Mouse (Mus musculus) c-Kit-positive CD71-negative TER-119-negative erythroid progenitor cells, embryonic 14.5 days (primary cell): ENCODE results near the gene Dse.
A peak's percentile ranks its signal among the peaks of the same experiment; 100 is the strongest.

Source experiments
- DNase-seq: peaks from one replicate; pipeline ENCODE4 v3.0.0-alpha.2; 2013; ENCODE audit warnings: low read depth

Gene Dse

DNA sequence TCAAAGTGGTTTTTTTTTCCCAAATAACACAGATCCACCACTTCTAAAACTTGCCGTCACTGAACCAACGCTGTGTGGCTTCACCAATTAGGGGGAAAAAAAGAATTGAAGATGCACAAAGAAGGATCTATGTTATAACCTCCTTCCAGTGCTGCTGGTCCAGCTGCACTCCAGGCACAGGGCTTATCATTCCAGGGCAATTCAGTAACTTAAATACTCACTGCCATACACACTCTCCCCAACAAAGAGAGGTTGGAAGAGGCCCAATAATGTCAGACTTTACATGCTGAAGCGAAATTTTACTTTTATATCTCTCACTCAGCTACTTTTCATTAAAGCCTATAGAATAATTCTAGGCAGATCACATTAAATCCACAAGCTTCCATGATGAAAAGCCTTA, 8.9 kb downstream of the Dse start:
- DNase-seq = no peak

DNA sequence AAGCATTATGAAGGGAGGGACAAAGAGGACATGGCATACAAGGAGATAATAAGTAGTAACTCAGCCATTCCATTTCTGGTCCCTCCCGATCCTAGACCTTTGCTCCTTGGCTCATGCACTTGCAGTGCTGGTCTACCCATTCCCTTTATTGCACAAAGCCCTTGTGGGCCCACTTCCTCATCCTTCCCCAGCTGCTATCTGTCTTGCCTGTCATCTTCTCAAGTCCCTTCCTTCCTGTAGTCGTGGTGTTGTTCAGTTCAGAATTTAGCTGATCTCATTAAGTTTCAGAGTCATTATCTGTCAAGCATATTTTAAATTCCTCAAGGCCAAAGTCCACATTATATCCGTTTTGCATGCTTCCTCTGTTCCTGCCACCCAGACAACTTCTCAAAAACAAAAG, 9.5 kb downstream of the Dse start:
- no peak for DNase-seq

DNA sequence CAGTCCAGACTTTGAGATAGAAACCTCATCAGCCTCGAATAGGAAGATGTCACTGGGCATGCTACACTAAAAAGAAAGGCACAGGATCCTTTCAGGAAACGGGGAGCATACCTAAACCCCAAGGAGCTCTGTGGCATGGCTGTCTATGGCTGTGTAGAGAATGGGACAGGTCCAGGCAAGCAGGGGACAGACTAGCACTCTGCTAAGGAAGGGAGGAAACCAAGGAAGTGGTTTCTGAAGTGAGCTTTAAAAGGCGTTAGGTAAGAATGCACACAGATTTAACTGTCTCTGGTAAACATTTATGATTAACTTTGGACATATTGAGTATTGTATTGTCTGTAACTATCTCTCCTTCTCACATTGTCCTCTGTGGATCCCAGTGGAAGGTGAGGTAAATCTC, 10.2 kb downstream of the Dse start:
- no peak for DNase-seq

DNA sequence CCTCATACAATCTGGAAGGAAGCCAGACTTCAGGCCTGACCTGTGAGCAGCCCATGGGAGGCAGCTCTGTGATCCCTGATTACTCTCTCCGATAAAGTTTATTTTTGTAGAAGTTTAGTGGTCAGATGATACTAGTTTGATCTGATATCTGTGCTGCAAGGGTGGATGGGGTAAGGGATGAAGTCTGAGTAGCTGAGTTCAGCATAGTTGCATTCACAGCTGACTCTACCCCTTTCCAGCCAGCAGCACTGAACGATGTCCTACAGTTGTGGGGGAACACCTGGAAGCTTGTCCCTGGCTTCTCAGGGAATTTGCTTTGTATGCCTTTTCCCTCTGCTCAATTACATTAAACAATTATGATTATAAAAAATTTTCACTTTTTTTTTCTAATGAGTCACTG, 12.6 kb downstream of the Dse start:
- no peak for DNase-seq

DNA sequence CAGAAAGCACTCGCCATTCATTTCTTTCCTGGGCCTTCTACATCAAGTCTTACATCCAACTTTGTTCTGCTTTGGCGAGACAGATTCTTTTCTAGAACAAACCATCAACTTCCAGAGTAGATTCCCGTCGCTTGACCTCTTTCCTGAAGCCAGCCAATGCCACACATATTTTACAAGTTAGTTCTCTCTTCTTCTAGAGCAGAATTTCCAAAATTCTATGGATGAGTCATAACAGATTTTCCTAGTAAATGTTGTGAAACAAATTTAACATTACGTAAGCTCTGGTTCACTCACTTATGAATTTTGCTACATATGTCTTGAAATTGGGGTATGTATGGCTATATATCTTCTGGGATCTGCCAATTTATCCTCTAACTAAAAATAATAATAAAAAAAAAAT, 13.0 kb downstream of the Dse start:
- no peak for DNase-seq

DNA sequence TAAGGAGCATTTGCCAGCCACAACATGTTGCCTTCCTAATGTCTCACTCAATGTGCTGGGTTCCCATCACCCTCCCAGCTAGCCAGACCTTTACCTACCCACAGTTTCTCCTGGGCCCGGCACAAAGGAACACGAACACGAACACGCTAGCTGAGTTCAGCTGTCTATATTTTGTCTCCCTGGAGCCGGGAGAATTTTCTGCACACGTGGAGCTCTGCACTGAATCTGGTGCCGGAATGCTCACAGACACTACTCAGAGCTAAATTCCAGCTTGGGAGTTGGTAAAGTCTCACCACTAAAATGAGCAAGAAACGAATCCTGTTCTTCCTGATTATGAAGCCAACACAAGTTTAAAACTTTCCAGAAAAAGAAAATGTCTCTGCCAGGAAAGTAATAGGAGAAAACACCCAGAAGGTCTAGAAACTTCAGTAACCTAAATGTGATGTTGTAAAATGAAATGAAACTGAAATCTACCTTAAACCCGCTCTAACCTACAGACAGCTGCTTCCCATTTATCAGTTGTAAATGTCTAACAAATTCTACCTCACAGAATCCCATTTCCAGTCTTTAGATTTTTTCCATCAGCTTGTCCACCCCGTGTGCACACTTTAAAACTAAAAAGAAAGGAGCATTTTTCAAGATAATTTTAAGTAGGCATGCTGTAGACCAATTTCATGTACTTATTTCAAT, 20.8 kb downstream of the Dse start:
- no peak for DNase-seq

DNA sequence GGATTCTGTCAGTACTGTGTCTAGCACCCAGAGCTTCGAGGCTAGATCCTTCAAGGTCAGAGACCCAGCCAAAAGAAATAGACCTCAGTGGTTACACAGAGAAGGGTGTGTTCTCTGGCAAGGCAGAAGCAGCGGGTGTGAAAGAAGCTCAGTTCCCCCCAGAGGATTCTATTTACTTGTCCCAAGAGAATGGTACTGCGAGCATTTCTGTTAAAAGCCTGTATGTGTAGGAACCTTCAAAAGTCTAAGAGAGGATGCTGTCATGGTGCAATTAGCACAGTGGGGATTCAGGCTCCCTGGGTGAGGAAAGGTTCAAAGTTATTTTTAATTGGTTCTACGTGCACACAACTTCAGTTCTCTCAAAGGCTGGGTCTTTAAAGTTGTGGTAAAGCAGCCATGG, 22.0 kb downstream of the Dse start:
- DNase-seq = no peak

DNA sequence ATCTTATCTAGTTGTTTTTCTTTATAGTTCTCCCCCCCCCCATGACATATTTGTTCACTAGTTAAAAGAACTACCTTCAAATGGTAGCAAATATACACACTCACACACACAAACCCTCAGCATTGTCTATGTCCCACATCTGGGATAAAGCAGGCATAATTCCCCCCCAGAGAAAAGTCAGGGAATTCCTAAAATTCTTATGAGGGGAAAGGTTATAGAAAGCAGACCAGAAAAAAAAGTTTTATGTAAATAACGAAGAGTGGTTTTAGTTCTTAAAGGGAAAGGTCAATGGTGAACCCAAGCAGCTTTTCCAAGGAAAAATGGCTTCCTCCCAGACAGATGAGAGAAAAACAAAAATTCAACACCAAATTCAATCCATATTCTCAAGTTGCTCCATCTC, 22.6 kb downstream of the Dse start:
- no peak for DNase-seq

DNA sequence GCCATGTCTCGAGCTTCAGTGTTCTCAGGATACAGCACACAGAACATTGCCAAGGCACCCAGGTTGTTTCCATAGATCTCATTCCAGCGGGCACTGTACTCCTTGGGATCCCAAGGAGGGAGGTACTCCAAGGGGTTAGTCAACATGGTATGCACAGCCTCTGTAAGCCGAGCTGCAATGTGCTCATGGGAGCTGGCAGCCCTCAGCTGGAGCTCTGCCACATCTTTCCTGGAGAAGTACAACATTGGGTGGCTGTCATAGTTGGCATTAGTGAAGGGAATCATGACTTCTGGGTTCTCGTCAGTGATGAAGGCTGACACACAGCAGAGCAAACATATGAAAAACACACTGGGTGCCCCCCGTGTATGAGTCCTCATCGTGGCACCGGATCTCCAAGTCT, 23.8 kb downstream of the Dse start:
- no peak for DNase-seq

DNA sequence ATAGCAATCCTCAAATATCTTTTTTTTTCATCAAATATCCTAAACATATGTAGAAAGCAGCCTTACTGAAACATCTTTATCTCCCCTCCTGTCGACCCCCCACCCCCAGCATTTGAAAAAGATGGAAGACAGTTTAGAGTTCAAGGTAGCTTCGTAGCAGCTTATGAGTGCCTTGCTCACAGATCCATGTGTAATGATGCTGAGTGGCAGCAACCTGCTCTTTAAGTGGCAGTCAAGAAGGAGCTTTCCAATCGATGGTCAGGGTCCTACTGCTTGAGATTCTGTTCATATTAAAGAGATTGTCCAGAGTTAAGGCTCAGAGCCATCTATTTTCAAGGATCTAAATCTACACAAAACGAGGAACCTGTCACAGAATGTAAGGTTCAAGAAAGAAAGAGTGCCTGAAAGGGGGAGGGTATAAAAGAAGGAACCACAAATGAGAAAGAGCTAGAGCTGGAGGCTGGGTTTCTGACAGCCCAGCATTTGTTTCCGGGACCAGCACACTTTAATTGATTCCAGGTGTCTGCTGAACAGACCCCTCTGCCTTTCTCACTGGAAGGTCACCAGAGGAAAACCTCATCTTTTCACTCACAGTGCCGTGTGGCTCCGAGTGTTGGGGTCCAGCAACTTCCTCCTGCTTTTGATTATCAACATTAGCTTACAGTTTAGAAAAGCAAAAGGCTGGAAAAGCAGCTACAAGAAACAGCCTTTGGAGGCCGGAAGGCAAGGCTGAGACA, 31.5 kb downstream of the Dse start:
- DNase-seq = no peak

DNA sequence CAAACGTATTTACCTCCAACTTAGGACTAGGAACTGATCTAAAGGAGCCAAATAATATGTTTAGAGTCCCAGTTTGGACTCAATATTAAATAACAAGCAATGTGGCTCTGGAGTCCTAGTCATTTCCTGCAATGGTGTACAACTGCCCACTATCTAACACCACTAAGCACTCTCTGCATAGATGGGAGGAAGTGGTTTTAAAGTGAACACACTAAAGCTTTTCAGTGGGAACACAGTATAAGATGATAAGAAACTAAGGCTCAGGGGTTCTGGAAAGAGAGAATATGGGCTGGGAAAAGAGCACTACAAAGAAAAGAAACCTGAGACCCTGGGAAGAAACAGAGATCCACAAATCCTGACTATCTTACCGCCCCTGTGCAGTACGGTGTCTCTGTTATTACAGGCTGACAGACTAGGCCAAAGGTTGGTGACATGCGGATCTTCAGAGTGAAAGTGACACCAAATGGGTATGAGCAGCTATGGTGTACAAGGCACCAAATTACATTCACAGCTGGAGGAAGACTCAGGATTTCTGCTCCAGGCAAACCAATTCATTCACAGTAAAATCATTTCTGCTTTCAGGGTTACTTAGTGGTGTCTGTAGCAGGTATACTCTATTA, 34.7 kb downstream of the Dse start:
- DNase-seq = no peak

DNA sequence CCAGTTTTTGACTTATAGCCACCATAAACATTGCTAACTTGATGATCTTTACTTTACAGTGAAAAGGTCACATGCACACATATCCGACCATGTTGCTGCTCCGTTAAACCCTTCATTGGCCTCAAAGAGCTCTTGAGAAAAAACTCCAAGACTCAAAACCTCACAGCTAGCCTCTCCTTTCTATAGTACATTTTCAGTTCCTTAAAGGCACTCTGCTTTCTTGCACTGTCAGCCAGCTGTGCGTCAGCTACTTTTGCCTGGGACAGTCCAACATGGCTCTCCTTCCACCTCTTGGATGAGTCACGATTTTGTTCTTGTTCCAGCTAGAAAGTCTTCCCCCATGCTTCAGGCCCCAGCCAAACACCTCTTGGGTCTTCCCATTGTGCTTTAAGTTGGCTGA, 35.9 kb downstream of the Dse start:
- peak; percentile 33 for DNase-seq

DNA sequence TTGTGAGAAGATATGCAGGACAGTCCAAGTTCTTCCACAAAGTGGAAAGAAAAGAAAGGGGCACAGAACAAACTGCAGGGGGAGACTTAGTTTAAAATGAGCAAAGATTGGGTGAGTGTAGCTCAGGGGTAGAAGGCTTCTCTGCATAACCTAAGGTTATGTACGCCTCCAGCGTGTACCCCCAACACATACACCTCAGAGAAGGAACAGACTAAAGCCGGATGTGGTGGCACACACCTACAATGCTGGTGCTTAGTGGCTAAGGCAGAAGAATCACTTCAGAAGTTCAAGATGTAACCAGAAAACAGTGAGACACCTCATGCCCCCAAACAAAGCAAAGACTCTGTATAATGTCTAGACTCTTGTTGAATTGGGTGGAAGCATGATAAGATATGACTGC, 36.3 kb downstream of the Dse start:
- no peak for DNase-seq

DNA sequence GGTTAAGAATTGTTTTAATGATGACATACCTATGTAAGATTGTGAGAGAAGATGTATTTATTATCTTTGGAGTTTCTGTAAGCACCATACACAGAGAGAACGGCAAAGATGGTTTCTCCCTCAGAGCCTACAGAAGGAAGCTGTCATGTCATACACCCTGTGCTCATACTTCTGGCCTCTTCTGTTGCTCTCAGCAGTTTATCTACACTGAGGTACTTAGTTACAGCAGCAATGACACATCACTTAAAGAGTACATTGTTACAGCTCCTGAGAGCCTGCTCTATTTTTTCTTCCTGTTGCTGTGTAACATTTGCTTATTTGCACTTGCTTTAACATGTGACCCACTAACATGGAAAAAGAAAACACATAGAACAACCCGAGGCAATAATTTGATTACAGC, 40.5 kb downstream of the Dse start:
- DNase-seq = no peak

DNA sequence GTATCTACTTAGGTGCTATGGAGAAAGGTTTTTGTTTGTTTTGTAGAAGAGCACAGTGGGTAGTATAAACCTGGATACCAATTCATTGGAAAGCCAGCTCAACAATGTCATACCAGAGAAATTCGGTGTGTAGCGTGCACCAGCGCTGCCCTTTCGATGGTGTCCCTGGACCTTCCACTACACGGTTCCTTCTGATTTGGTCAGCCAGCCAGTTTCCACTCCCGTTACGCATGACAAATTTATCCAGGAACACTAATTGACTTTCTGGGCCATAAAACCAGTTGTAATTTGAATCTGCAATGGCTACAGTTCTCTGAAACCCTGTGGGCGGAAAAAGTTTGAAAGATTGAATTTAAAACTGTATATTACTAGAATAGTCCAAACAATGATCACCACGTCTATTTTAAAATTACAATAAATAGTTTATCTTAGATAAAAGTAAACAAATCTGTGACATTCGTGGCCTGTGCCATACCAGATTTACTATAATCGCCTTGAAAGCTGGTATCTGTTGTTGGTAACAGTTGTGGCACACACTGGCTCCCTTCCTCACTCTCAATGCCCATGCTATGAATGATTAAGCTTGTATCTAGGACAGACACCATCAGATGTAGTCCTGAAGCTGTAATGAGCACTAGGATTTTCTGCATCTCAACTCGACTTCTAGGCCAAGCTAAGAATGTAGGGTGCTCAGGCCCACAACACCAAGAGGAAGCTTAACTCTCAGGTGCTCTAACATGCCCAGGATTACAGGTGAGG, 51.5 kb downstream of the Dse start:
- DNase-seq = no peak

DNA sequence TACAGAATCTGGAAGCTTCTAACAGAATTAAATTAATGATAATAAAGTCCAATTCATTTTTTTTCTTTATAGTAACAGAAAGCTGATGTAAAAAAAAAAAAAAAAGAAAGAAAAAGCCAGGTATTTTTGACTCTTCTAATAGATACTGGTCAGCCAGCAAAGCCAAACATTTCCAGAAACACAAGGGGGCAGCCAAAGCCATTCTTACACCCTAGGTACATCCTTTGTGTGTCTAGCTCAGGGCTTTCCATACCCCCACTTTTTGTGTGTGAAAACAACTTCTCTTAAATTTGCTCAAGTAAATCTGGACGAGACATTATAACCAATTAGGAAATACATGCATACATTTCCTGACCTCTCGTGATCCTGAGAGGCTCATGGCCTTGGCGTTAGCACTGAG, 55.7 kb downstream of the Dse start:
- no peak for DNase-seq

DNA sequence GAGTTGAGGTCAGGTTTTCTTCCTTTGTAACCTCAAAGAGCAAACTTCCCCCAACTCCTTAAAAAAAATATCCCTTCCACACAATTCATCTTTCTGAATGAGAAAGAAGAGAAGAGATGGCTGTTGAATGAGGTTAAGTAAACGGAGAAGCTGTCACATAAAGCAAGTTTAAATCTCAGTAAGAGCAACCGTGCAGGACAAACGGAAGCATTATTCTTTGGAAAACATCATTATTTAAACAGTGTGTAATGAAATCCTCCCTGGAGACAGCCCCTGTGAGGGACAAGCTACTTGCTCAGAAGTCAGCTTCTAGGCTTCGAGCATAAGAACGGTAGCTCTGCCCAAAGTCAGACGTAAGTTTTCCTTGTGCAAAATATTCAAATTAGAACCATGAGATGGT, 57.1 kb downstream of the Dse start:
- DNase-seq = no peak

DNA sequence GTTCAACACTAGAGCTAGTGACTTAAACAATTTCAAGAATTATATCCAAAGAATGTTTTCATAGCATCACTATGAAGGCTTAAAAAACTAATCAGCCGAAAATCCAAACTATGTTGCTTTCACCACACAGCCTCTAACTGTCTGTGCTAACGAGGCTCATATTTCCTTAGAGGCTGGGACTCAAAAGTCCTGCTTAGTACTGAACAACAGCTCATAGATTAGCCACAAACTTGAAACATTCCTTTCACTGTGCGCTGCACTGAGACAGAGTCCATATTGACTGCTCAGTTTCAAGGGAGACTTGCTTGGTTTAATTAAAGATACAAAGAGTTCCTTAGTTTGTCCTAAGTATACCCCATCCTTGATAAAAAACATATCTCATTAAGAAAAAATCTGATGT, 57.7 kb downstream of the Dse start:
- DNase-seq = no peak

DNA sequence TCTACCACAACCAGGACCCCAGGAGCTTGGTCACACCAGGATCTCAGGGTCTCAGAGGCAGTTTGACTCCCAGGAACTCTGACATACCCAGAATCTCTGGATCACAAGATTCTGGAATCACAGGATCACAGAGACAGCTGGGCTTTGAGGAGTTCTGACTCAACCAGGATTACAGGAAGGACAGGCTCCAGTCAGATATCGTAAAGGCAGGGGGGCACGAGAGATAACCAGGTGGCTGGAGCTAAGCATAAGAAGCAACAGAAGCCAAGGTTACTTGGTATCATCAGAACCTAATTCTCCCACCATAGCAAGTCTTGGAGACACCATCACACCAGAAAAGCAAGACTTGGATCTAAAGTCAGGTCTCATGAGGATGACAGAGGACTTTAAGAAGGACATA, 65.8 kb downstream of the Dse start:
- no peak for DNase-seq

DNA sequence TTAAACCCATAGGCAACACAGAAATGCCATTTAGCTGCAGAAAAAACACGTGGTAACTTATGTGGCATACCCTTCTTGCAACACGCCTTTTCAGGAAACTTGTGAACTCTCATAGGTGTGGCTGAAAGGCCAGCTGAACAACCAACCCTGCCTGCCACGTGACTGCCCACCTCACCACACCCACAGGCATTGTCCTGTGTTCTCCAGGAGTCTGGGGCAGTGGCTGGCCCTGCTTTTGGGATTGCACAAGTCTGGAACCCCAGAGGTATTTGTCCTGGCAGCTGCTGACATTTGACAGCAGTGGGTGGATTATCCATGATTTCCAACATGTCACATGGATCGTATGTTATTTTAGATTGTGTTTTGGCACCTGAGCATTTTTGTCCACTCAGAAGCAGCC, 67.7 kb downstream of the Dse start:
- DNase-seq = no peak

DNA sequence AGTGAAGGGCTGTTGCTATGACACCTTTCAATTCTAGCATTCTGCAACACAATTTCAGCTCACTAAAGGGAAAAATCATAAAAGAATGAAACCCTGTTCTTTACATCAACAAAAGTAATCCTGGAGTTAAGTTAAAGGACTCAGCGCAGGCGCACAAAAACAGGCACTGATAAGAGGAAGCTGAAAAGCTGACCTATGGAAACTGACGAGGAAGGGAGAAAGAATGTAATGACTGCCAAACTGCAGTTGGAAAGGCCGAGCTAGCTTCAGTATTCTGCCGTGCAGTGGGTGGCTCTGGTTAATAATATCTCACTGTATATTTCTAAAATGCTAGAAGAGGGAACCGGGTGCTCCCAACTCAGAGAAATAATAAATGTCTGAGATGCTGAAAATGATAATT, 69.5 kb downstream of the Dse start:
- no peak for DNase-seq

DNA sequence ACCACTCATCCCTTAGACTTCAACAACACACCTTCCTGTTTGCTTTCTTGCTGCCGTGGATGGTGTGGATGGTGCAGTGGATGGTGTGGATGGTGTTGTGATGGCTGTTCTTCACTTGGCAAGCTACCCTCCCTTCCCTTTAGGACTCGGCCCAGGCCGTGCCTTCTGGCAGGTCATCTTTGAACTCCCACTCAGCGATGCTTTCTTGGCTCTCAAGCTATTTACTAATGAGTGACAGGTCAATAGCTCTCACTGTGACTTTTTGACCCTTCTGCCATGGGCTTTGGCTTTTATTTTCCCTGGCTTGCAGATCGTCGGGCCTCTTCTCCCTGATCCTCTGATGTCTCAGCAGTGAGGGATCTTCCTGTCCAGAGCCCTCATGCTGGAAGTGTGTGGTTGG, 71.1 kb downstream of the Dse start:
- no peak for DNase-seq

DNA sequence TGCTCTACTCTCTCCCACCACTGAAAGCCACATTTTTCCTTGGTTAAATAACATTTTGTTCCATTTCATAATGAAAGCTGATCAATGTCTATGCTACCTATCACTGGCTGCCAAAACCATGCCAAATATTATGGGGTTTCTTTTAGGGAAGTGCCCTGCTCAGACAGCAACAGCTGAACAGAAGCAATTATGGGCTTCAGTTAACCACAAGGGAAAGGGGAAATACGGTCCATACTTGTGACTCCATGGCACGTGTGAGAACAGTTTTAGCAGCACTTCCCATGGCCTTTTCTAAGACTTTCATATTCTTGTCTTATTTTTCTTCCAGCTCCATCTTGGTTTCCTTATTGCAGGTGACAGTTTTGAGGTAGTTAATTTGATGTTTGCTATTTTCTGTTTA, 76.2 kb downstream of the Dse start:
- peak; percentile 26 for DNase-seq
